Comparison of ENCODE assay signal across 12 mouse cellular contexts in genomic region chr14:34565711-34566110, GRCm38 (mm10). TPM values are rescaled to one million over a fixed set of nuclear protein-coding genes. Genes with fewer than 3 reads are reported as not detected.
DNase-seq lines count a peak whose midpoint lies in the region; ATAC-seq lines count a peak whose summit lies in the region.
"Had no signal": no experiment of that assay in that cellular context is flagged by ENCODE, and none has a peak within 500 bp of the region (broad histone marks: within the 10 kb centered on the region; RNA-seq: fewer than 3 reads in every experiment).

No protein-coding gene starts in this region.

- peak; percentile 59 for ATAC-seq in intestine, embryonic 16.5 days
- no peak for ATAC-seq in granulocyte monocyte progenitor cell, adult 5-6 weeks (replicated peaks; ENCODE audit: poor library complexity, severe bottlenecking)
- ATAC-seq in midbrain, embryonic 16.5 days = no peak

- DNase-seq in cerebellum, adult 9-10 months = peak; percentile 41
- DNase-seq in cerebellum, adult 11-12 months = no peak
- DNase-seq in right cerebral cortex, postnatal 10 days (ENCODE audit: low spot score in 2 of 2) = peak; percentile 53 to 54
- no peak for DNase-seq in right cerebral cortex, adult 2 months (ENCODE audit: low spot score in 2 of 2)
- no peak for DNase-seq in thymus, postnatal 14 days

- H3K36me3 ChIP-seq in intestine, embryonic 16.5 days (ENCODE audit: control insufficient read depth, insufficient read depth, low read length) = no peaks in the 10 kb centered on the region
- no peaks in the 10 kb centered on the region for H3K36me3 ChIP-seq in midbrain, embryonic 16.5 days (ENCODE audit: control insufficient read depth, insufficient read depth, low read length)
- H3K36me3 ChIP-seq: liver, embryonic 15.5 days had no signal

- H3K9me3 ChIP-seq in intestine, embryonic 16.5 days (ENCODE audit: control insufficient read depth, low read length) = no peaks in the 10 kb centered on the region
- H3K9me3 ChIP-seq in midbrain, embryonic 16.5 days (replicated peaks; ENCODE audit: control insufficient read depth, low read length, poor library complexity, severe bottlenecking) = no peaks in the 10 kb centered on the region
- H3K9me3 ChIP-seq: liver, embryonic 15.5 days had no signal

- WGBS in intestine, embryonic 16.5 days = 48% methylated on average over 17 of the region's 17 CpGs
- 77% methylated on average over 17 of the region's 17 CpGs for WGBS in midbrain, embryonic 16.5 days

- H3K9ac ChIP-seq in intestine, embryonic 16.5 days (ENCODE audit: low read depth, low read length) = no peak overlapping the region
- no peak overlapping the region for H3K9ac ChIP-seq in midbrain, embryonic 16.5 days (ENCODE audit: low read depth, low read length)
- H3K9ac ChIP-seq: liver, embryonic 15.5 days had no signal

- H3K27me3 ChIP-seq in intestine, embryonic 16.5 days (replicated peaks; ENCODE audit: control insufficient read depth, insufficient read depth, low read length) = no peaks in the 10 kb centered on the region
- H3K27me3 ChIP-seq in midbrain, embryonic 16.5 days (ENCODE audit: control insufficient read depth, insufficient read depth, low read depth, low read length) = no peaks in the 10 kb centered on the region

- H3K4me2 ChIP-seq in intestine, embryonic 16.5 days (ENCODE audit: low read depth, low read length) = no peak overlapping the region
- H3K4me2 ChIP-seq in midbrain, embryonic 16.5 days (ENCODE audit: low read length) = no peak overlapping the region
- H3K4me2 ChIP-seq: liver, embryonic 15.5 days had no signal

- peak overlapping the region; percentile 42; the same call in 1 of the 2 replicates for H3K27ac ChIP-seq in intestine, embryonic 16.5 days (ENCODE audit: low read length)
- H3K27ac ChIP-seq in midbrain, embryonic 16.5 days (ENCODE audit: low read length) = no peak overlapping the region
- H3K27ac ChIP-seq: liver, embryonic 15.5 days had no signal

- H3K4me3 ChIP-seq in intestine, embryonic 16.5 days (ENCODE audit: low read length) = no peak overlapping the region
- no peak overlapping the region for H3K4me3 ChIP-seq in midbrain, embryonic 16.5 days (ENCODE audit: low read depth, low read length)
- H3K4me3 ChIP-seq: liver, embryonic 15.5 days had no signal

- peaks cover 12% of the 10 kb centered on the region for H3K4me1 ChIP-seq in intestine, embryonic 16.5 days (ENCODE audit: control insufficient read depth, insufficient read depth, low read length)
- no peaks in the 10 kb centered on the region; the same call in 1 of the 2 replicates for H3K4me1 ChIP-seq in midbrain, embryonic 16.5 days (ENCODE audit: control insufficient read depth, insufficient read depth, low read length)
- H3K4me1 ChIP-seq: liver, embryonic 15.5 days had no signal

RNA-seq across cellular contexts. Expression of gene Ldb3, which starts 22.8 kb away (rescaled TPM):
- 12.8 and 15.7 TPM in 2 replicates for polyA plus RNA-seq in intestine, embryonic 16.5 days (2015; fragmentation: Nextera tagmentation; extraction: Ambion mirVana)
- not detected in 2 replicates for total RNA-seq in granulocyte monocyte progenitor cell, adult 5-6 weeks (2014; fragmentation: Nextera tagmentation)
- total RNA-seq in granulocyte monocyte progenitor cell, adult 5-6 weeks (2017) = not detected in 2 replicates
- polyA plus RNA-seq in midbrain, embryonic 16.5 days (2015; fragmentation: Nextera tagmentation; extraction: Ambion mirVana) = 0.71 and 0.99 TPM in 2 replicates

RNA-seq across cellular contexts. Expression of gene Opn4, which starts 34.2 kb away (rescaled TPM):
- polyA plus RNA-seq in intestine, embryonic 16.5 days (2015; fragmentation: Nextera tagmentation; extraction: Ambion mirVana) = 0.34 TPM in 1 of 2 replicates, not detected in the other
- total RNA-seq in granulocyte monocyte progenitor cell, adult 5-6 weeks (2014; fragmentation: Nextera tagmentation) = not detected in 2 replicates
- total RNA-seq in granulocyte monocyte progenitor cell, adult 5-6 weeks (2017) = not detected in 2 replicates
- not detected in 2 replicates for polyA plus RNA-seq in midbrain, embryonic 16.5 days (2015; fragmentation: Nextera tagmentation; extraction: Ambion mirVana)
- total RNA-seq: adrenal gland, postnatal 36 days; gastrocnemius, adult 8-10 months had no signal
- polyA plus RNA-seq: C2C12; liver, embryonic 15.5 days had no signal

RNA-seq across cellular contexts. Expression of gene 9230112D13Rik, which starts 43.1 kb away (rescaled TPM):
- polyA plus RNA-seq in intestine, embryonic 16.5 days (2015; fragmentation: Nextera tagmentation; extraction: Ambion mirVana) = not detected in 2 replicates
- not detected in 2 replicates for total RNA-seq in granulocyte monocyte progenitor cell, adult 5-6 weeks (2014; fragmentation: Nextera tagmentation)
- total RNA-seq in granulocyte monocyte progenitor cell, adult 5-6 weeks (2017) = not detected in 2 replicates
- polyA plus RNA-seq in midbrain, embryonic 16.5 days (2015; fragmentation: Nextera tagmentation; extraction: Ambion mirVana) = not detected in 2 replicates
- total RNA-seq: adrenal gland, postnatal 36 days; gastrocnemius, adult 8-10 months had no signal
- polyA plus RNA-seq: C2C12; liver, embryonic 15.5 days had no signal

Comparison
In these comparisons a context has a peak if more than half of its experiments do, and no peak if none do; other contexts are left out.
1. DNase-seq: peak in cerebellum, adult 9-10 months (single experiment) and right cerebral cortex, postnatal 10 days (2 of 2); none in cerebellum, adult 11-12 months (single experiment), right cerebral cortex, adult 2 months (0 of 2) and thymus, postnatal 14 days (single experiment).